Mouse (Mus musculus): ENCODE results near the gene Lrmda.

Lrmda gene

DNA sequence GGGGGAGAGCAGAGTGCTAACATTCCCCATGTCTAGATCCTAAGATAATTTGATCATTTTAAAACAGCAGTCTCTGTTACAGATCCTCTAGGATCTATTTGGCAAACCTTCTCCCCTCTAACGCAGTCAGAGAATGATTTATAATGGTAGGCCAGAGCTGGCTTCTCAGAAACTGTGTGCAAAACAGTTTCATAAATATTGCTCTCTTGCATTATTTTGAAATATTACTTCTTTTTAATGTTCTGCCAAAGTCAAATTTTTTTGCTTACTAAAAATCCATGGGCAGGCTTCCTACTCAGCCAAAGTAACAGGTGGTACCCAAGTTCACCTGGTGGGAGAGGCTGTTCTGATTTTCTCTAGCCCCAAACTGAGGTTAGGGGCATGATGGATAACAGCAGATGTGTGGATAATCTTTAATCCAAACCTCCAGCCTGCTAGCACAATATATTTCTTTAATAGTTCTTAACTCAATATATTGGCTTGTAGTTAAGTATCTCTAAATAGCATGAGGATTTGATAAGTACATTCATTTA lies 1064.8 kb downstream of the Lrmda start:
- H3K27me3 ChIP-seq (ENCODE audit: control insufficient read depth, insufficient read depth, low read length, poor library complexity, severe bottlenecking), result no peaks in the 10 kb centered on the region
- H3K36me3 ChIP-seq (ENCODE audit: control insufficient read depth, insufficient read depth, low read length, poor library complexity, severe bottlenecking), result no peaks in the 10 kb centered on the region
- DNase-seq (ENCODE audit: low read depth, low spot score), result no peak

DNA sequence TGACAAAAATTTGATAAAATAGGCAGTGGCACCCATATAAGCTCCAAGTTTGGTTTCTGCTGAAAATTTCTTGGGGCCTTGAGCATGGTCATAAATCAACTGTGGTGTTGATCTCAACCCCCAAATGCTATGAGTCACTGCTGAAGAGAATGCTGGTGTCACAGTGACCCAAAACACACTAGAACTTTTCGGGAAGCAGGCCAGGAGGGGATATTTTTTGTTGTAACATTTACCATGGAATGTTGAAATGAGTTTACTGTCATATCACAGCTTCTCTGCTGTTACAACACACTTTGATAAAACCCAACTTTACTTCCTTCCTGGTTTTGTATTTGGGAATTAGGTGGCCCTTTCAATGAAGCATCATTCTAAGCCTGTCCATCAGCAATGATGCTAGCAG lies 1065.3 kb downstream of the Lrmda start:
- no peak for DNase-seq (ENCODE audit: low read depth, low spot score)

DNA sequence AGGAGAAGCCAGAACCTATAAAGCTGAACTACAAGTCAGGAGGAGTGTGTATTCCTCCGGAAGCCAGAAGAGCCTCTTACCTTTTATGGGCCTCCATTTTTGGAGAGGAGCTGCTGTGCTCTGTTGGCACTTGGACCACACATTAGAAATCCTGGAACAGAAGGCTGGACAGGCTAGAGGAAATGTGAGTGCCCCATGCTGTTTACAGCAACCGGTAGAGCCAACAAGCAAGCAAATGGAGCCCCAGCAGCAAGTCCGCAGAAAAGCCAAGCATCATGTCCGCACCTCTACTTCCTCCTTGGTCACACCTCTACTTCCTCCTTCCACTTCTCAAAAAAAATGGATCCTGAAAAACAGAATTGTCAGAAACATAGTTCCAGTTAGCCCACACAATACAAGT lies 1073.8 kb downstream of the Lrmda start:
- no peaks in the 10 kb centered on the region for H3K36me3 ChIP-seq (ENCODE audit: control insufficient read depth, insufficient read depth, low read length, poor library complexity, severe bottlenecking)
- H3K27me3 ChIP-seq (ENCODE audit: control insufficient read depth, insufficient read depth, low read length, poor library complexity, severe bottlenecking), result no peaks in the 10 kb centered on the region
- DNase-seq (ENCODE audit: low read depth, low spot score), result no peak

More for the DNA sequence above, 1065.3 kb downstream of the Lrmda start:
- Histone ChIP-seq H3K27me3 (ENCODE audit: control insufficient read depth, insufficient read depth, low read length, poor library complexity, severe bottlenecking) (no peaks in the 10 kb centered on the region), H3K36me3 (ENCODE audit: control insufficient read depth, insufficient read depth, low read length, poor library complexity, severe bottlenecking) (no peaks in the 10 kb centered on the region)

DNA sequence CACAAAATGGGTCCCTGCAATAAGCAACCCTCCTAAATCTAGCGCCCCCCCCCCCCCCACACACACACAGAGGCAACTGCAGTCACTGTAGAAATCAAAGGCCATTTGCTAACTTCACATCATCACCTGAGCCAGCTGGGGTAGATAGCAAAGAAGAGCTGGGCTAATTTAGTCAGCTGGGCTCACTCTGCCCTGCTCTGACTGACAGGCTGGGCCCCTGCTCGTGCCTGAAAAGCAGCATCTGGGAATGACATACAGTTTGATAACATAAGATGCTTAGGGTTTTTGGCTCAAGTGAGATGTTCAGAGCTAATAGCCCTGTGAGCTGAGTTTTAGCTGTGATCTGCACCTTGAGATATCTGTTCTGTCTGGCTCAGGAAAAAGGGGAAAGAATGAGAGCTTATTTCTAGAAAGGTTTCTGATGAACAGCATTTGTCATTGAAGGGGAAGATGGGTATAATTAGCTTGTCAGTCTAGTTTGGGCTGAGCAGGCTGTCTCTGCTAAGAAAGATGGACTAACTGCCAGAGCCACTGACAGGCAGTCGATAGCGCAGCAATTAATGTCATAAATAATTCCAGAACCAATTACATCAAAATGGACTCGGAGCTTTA lies 1075.1 kb downstream of the Lrmda start:
- no peak for DNase-seq (ENCODE audit: low read depth, low spot score)
- no peaks in the 10 kb centered on the region for H3K36me3 ChIP-seq (ENCODE audit: control insufficient read depth, insufficient read depth, low read length, poor library complexity, severe bottlenecking)
- H3K27me3 ChIP-seq (ENCODE audit: control insufficient read depth, insufficient read depth, low read length, poor library complexity, severe bottlenecking), result no peaks in the 10 kb centered on the region

DNA sequence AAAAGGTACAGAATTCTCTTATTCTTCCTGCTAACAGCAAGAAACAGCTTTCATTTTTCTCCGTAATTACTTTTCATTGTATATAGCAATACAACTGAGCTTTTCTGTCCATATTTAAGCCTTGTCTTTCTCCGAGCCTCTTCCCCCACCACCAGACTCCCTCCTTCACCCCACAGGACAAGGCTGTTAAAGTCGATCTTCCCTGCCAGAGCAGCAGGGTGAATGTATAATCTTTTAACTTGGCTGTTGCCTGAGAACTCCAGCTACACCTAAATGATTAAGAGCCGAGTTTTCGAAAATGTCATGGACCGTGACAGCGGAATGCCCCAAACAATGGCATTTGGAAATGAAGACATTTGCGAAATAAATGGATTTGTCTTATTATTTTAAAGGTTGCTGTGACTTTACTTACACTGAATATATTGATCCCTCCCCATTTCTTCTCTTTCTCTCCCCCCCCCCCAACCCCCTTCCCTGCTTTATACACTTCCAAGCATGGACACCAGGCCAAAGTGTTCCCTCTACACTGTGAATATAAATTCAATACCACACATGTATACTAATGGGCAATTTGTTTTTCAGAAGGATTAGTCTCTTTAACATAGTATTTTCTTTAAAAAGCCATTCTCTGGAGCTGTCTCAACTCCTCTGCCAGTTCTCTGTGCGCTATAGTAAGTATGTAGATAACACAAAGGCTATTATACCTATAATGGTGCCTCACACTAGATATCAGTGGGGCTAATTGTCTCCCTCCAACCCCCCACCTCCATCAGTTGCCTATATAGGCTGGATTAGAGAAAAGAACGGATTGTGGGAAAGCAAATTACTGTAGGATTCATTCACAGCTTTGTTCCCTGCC lies 1075.9 kb downstream of the Lrmda start:
- Histone ChIP-seq H3K27me3 (ENCODE audit: control insufficient read depth, insufficient read depth, low read length, poor library complexity, severe bottlenecking) (no peaks in the 10 kb centered on the region), H3K36me3 (ENCODE audit: control insufficient read depth, insufficient read depth, low read length, poor library complexity, severe bottlenecking) (no peaks in the 10 kb centered on the region)
- no peak for DNase-seq (ENCODE audit: low read depth, low spot score)

DNA sequence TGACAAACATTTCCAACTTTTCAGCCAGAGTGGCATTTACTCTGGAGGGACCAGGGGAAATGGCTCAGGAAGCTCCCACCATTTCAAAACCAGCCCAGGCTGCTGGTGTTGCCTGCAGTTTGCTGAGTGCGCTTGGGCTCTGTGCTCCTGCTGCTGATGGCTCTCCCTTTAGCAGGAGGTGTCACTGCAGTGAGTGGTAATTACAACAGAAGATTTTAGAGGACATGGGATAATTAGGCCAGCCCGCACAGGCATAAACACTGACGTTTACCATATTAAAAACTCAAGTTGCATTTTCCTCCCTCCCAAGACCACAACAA lies 1076.5 kb downstream of the Lrmda start:
- DNase-seq (ENCODE audit: low read depth, low spot score), result no peak
- Histone ChIP-seq H3K36me3 (ENCODE audit: control insufficient read depth, insufficient read depth, low read length, poor library complexity, severe bottlenecking) (no peaks in the 10 kb centered on the region), H3K27me3 (ENCODE audit: control insufficient read depth, insufficient read depth, low read length, poor library complexity, severe bottlenecking) (no peaks in the 10 kb centered on the region)

DNA sequence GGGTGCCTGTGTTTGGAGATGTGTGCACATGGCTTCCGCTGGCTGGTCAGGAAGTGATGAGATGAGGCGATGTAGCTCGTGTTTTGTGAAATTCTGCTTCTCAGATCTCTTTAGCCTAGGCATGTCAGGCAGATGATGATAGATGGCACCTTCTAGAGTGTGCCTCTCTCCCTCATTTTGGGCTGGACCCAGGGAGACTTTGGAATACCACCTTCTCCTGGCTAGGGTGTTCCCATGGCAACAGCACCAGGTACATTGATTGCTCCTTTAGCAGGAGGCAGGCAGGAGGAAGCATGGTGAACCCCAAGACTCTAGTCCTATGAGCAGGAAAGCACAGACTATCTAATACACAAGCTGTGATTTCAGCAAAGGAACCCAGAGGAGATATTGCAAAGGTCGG lies 1076.9 kb downstream of the Lrmda start:
- no peak for DNase-seq (ENCODE audit: low read depth, low spot score)
- no peaks in the 10 kb centered on the region for H3K27me3 ChIP-seq (ENCODE audit: control insufficient read depth, insufficient read depth, low read length, poor library complexity, severe bottlenecking)
- no peaks in the 10 kb centered on the region for H3K36me3 ChIP-seq (ENCODE audit: control insufficient read depth, insufficient read depth, low read length, poor library complexity, severe bottlenecking)

All from splenic B cell, adult 2 months (primary cell).